Mouse (Mus musculus) left cerebral cortex, postnatal 14 days (tissue): Measurements from ENCODE around the gene Slc28a3. TPM values are rescaled to one million over a fixed set of nuclear protein-coding genes. Genes with fewer than 3 reads are reported as not detected.

Experiments
- DNase-seq, 2 experiments: peaks; one replicate each; pipeline ENCODE4 v3.0.0; 2021 to 2022; ENCODE audit warnings: low spot score in 2 of 2, mixed read lengths in 1 of 2
- intact Hi-C: fragments of 180-260 bp; cut with DNase I; formaldehyde crosslinking; loops from one replicate; pipeline ENCODE4 v1.15.1; 2025
- total RNA-seq, 2 experiments: library from RNA; stranded (reverse); gene quantifications; 2 replicates each; pipeline ENCODE4 v1.2.3; 2021

The Slc28a3 gene
- total RNA-seq, 2 experiments from 2014 or later, result 0.15 to 0.21 TPM

DNA sequence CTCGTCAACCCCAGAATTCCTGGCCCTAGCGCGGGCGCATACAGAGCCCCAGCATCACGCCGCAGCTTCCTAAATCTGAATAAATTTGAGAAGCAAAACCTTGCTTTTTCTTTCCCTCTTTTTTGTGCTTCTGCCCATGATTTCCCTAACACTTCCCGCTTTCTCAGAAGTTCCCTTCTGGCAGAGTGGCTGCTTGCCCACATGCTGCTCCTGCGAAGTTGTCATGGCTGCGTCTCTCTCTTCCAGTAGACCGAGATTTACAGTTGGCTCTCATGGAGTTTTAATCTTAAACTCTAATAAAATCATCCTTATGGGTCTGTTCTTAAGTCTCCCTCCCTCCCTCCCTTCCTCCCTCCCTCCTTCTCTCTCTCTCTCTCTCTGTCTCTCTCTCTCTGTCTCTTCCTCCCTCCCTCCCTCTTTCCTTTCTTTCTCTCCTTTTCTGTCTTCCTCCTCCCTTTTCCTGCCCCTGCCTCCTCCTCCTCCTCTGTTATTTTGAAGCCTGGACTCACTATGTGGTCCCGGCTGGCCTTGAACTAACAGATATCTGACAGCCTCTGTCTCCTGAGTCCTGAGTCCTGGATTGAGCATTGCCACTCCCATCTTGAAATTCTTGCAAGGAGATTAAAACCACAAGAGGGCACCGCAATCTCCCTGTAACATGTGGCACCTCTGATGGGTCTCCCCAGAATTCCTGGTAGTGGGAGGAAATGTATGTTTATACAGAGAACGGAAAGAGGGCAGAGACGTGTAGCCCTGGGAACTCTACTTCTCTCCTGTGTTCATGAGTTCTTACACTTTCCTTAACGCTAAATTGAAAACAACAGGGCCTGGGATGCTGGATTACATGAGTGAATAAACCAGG is 21.8 kb downstream of the Slc28a3 start:
- intact Hi-C loops, result loop anchor here (2.0 to 5.0 kb wide), 4 partner anchors 42 to 432 kb away; partner anchors contain the start of genes Hnrnpk, Idnk and Rmi1
- peak; percentile 61 to 66 for DNase-seq

DNA sequence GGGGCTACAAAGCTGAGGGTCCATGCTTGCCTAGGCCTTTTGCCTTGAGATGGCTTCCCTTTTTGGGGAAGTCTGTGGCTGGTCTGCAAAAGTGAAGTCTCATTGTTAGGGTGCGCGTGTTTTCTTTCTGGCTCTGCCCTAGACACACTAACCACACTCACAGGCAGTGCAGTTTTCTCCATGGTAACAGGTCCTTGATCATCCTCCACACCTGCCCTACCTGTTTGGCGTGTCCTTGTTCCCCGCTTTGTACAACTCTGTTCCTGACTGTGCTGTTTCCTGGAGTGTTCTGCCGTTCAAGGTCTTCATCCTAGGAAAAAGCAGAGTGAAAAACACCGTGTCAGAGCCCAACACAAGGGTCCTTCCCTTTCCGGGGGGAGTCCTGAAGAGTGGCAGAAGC is 22.7 kb downstream of the Slc28a3 start:
- intact Hi-C loops, result loop anchor here (2.0 to 5.0 kb wide), 4 partner anchors 41 to 431 kb away; partner anchors contain the start of genes Hnrnpk, Idnk and Rmi1
- no peak for DNase-seq

DNA sequence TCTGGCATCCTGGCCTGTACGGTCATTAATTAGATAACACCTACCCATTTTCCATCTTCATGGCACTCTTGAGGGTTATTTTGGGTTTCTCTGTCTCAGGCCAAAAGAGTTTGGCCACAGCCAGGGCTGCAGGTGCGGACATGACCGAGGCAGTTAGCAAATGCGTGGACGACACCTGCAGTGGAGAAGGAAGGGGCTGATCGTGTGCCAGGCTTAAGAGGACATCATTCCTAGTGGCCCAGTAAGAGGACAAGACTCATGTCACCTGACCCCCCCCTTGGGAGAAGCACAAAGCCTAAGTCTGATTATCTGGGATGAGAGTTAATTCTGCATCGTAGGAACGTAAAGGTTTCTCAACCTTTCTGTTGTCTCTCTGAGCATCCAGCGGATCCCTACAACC is 44.5 kb downstream of the Slc28a3 start:
- DNase-seq, result no peak
- intact Hi-C loops, result no loop called here

DNA sequence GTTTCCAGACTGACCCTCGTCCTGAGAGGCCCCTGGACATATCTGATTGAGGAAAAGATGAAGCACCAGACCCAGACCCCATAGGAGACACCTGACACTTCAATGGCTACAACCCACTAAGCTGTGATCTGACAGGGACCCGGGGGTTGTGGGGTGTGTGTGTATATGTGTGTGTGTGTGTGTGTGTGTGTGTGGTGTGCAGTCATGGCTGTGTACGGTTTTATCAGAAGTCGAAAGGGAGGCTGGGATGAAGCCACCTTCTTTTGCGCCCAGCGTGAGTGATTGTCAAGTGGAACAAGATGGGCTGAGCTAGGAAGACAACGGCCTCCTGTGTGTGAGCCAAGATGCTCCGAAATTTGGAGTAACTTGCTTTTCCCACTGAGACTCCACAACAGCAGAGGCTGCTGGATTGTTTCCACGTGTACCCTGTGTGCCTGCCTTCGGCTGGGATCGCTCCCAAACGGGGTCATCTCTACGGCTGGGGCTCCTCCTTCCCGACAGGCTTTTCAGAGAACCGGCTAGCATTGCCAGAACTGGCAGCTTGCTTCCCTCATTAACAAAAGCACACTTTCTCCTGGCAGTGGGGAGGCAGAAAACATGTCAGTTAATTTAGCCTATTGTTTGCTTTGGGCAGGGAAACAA is 50.1 kb downstream of the Slc28a3 start:
- intact Hi-C loops, result no loop called here
- peak; percentile 69 to 87 for DNase-seq

DNA sequence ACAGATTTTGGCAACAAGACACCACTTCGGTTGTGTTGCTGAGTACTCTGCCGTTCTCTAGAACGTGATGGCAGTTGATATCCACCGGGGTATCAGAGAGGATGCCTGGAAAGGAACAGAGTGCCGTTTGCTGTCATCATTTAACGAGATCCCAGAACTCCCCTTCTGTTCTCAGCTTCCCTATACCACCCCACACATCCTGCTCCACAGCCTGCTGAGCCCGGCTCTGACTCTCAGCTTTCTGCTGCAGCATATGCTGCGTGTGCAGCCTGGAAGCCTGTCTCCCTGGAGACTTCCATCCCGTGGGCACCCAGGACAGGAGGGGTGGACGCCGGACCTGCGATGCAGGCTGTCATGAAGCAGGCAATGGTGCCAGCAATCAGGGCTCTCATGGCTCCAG is 52.5 kb downstream of the Slc28a3 start:
- intact Hi-C loops, result no loop called here
- peak; percentile 42 to 65 for DNase-seq

DNA sequence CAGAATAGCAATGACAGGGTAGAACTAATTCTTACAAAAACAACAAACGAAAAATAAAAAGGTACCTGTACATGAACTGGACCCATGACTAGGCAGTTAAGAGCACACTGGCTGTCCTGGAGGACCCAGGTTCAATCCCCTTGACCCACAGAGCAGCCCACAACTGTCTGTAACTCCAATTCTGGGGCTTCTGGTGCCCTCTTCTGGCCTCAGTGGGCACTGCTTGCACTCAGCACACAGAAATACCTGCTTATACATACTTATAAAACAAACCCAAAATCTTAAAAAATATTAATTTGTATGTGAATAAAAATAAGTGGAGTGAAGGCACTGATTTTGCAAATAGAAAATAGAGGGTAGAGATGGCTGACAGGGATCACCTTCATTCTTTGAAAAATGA is 54.7 kb downstream of the Slc28a3 start:
- intact Hi-C loops, result no loop called here
- DNase-seq, result no peak

DNA sequence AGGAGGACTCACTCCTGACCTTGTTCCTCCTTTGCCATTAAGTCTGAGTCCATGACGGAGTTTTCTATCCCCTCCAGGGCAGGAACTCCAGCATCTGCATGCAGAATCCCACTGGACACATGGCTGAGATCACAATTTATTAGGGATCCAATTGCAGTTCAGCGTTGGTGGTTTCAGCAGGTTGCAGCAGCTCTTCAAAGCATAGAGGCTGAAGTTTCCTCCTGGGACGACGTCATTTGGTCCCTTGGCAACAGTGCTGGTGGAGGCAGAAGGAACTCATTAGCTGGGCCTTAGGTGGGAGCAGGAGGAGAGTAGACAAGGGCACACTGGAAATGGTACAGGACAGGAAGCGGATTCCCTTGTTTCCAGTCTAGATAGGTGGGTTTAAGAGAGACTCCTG is 55.1 kb downstream of the Slc28a3 start:
- no peak for DNase-seq
- intact Hi-C loops, result no loop called here

DNA sequence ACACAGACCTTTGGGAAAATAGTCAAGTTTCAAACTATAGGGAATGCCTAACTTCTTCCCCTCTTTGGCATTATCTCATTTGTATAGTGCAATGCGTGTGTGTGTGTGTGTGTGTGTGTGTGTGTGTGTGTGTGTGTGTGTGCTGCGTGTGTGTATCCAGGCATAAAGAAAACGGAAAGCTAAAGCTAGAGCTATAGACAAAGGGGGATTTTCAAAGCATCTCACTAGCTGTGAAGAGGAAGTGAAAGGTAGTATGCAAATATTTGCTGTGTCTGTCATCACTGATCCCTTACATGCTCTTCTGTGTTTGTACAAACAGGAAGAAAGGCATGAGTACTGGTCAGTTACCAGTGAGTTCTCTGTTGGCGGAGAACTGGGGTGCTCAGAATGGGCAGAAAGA is 58.8 kb downstream of the Slc28a3 start:
- no peak for DNase-seq
- intact Hi-C loops, result no loop called here

DNA sequence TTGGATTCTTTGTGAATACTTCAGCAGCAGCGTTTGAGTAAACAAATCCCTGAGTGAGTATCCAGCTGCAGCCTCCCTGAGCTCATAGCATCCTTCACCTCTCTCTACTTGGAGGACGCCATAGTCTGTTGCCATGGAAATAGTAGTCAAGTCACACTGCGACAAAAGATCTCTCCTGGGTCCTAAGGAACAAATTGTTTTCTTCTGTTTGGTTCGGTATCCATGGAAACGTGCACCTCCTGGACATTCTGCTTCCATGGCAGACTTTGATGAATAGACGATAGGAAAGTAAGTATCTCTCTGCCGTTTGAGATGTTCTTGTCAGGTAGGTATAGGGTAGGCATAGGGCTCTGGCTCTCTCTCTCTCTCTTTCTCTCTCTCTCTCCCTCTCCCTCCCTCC is 63.1 kb downstream of the Slc28a3 start:
- DNase-seq, result peak; percentile 40 to 87
- intact Hi-C loops, result loop anchor here (5.0 kb wide), 2 partner anchors 40 to 245 kb away; no protein-coding TSS in a partner anchor

DNA sequence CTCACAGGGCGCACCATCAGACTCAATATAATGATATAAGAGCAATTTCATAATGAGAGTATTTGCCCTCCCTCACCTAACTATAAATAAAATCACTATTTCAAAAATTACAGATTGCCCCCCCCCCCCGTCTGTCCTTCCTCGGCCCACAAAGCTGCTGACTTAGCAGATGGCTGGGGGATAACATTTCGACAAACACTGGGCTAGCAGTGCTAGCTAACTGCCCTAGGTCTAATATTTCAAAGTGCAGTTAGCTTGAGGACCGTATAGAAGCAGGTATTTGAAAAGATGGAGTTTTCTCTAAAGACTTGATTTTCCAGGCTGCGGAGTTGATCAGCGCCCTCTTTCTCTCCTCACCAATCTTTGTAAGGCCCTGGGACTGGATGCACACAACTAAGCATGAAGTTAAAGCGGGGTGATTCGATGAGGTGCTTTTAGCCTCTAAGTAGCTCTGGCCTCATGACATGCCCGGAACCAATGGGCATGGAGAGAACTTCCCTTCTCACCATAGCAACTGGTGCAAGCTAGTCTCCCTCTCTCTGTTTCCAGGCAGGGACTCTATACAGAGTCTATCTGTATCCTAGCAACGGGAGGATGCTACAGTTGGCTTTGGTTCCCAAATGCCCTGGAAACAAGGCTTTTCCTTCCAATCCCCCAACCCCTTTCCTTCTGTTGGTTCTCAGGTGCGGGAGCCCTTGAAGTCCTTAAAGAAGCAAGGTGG is 66.8 kb downstream of the Slc28a3 start:
- intact Hi-C loops, result loop anchor here (2.0 to 5.0 kb wide), 3 partner anchors 142 to 255 kb away; partner anchors contain the start of genes 2210016F16Rik, Hnrnpk and Rmi1
- peak; percentile 71 to 91 for DNase-seq

DNA sequence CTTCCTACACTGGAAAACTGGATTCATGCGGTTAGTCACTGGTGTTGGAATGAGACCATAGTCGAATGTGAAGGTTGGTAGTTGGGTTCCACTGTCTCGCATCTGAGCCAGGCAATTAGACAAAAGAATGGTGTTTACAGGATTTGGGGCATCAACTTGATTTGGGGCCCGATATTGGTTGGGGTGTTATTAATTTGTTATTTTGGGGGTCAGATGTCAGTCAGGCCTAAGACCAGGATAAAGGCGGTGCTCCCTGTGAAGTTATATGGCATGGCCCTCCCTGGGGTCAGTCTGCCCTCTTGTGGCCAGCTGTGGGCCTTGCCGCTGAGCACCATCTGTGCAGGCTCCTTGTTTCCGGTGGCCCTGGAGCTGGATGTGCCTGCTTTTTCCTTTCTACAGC is 67.6 kb downstream of the Slc28a3 start:
- intact Hi-C loops, result loop anchor here (2.0 to 5.0 kb wide), 3 partner anchors 141 to 254 kb away; partner anchors contain the start of genes 2210016F16Rik, Hnrnpk and Rmi1
- peak; percentile 72 to 80 for DNase-seq

DNA sequence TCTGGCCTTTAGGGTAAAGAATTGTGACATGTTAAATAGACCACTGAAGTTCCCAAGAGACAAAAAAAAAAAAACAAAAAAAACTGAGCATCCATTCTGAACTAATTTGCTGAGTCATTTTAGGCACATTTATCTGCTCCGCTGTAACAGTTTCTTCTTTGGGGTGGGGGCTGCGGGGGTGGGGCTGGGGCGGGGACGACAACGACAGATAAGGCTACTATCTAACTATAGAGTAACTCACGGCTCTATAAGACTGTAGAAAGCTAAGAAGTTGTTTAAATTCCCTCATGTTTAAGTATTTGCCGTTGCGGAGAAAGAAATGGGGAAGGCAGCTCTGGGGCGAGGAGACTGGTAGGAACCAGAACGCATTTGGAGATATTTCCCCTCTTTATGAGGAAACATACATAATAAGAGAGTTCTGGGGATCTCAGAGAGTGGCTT is 68.1 kb downstream of the Slc28a3 start:
- intact Hi-C loops, result loop anchor here (2.0 to 5.0 kb wide), 3 partner anchors 140 to 254 kb away; partner anchors contain the start of genes 2210016F16Rik, Hnrnpk and Rmi1
- DNase-seq, result no peak

DNA sequence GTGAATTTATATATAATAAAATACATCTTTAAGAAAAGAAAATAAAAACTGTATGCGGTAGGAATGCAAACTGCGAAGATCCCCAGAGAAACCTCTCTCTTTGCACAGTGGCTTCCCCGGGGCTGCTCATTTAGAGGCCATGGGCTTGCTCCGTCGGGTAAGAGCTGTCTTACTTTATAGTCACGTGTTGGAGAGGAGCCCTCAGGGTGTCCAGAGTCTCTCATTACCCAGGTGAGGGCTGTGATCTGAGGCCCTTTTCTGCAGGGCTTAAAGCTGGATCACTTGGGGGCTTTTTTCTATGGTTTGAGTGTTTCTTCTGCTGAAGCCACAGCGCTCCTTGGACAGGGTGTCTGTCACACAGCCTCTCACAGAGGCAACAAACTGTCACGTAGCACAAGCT is 68.5 kb downstream of the Slc28a3 start:
- DNase-seq, result no peak
- intact Hi-C loops, result loop anchor here (2.0 to 5.0 kb wide), 3 partner anchors 140 to 253 kb away; partner anchors contain the start of genes 2210016F16Rik, Hnrnpk and Rmi1

DNA sequence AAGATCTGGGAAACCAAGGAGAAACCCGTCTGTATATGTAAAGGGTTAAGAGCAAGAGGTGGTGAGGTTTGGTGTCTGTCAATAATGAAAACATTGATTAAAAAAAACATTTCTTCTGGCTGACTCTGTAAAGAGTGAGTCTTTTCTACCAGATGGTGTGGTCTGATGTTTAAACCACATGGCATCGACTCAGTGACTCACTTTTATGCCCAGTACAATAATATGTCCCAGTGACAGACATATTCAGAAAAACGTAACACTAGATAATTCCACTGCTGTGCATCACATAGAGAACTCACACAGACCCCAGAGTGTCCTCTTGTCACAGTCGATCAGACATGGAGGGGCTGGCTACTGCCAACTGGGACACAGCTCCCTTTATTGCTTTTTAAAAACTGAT is 69.1 kb downstream of the Slc28a3 start:
- intact Hi-C loops, result loop anchor here (2.0 to 5.0 kb wide), 3 partner anchors 139 to 253 kb away; partner anchors contain the start of genes 2210016F16Rik, Hnrnpk and Rmi1
- no peak for DNase-seq

DNA sequence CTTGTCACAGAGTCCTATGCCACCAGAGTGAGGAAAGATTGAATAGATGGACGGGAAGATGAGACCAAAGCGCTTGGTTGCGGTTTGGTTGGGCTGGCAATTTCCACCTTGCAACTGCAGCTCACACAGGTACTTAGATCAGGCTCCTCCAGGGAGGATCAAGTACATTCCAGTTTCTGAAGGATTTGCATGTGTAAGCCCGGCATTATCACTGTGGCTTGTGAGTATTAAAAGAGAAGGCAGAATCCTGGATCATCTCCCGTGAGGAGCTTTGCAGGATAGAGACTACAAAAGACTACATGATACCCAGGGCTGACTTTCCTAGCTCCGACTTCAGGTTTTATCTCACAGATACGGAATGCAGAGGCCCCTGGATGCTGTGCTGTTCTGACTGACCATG is 71.7 kb downstream of the Slc28a3 start:
- intact Hi-C loops, result no loop called here

DNA sequence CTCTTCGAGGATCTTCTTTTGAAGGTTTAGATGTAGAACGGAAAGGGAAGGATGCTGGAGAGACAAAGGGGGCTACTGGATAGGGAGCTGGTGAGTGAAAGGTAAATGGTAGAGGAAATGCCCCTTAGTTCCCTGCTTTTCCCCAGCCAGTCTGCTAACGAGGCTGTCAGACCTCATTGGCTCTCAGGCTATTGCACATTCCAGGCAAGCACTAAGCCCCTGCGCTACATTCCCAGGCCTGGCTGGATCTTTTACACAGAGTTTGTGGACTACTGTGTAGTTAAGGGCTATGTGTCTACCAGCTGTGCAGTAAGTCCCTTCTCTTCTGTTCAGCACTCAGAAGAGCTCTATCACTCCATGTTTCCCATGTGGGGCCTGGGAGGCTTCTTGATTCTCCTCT is 72.3 kb downstream of the Slc28a3 start:
- DNase-seq, result no peak
- intact Hi-C loops, result no loop called here

More for the DNA sequence above, 71.7 kb downstream of the Slc28a3 start:
- no peak for DNase-seq

DNA sequence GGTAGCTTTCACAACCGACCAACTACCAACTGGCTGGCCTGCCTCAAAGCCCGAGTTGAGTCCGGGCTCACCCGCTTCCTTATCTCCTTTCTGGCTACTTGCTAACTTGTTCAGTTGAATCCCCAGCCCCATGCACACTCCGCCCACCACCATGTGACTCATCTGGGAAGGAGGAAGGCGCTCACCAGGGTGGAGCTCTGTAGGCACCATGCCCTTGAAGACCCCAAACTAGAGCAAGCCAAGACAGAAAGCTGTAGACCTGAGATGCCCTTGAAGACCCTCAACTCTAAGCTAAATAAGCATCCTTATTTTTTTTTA is 72.8 kb downstream of the Slc28a3 start:
- DNase-seq, result no peak
- intact Hi-C loops, result no loop called here

DNA sequence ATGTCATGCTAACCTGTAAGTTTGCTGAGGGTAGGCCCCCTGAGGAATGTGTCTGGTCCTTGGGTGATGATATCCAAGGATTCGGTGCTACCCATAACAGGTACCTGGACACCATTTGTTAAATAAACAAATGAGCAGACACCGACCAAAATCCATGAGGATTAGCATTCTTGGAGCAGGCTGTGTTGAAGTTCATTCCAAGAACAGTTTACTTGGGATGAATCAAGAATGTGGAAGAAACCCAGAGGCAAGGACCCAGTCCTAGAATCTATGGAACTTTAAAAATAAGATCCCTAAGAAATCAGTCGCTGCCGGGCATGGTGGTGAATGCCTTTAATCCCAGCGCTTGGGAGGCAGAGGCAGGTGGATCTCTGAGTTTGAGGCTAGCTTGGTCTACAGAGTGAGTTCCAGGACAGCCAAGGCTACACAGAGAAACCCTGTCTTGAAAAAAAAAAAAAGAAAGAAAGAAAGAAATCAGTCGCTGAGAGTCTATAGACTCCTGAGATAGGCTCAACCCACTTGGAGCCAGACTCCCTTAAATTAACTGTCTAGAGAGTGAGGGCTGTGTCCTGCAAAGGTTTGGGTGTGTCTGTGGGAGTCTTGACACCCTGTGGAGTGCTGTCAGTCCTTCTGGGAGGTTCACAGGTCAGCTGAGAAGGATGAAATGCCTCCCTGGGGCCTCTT is 73.3 kb downstream of the Slc28a3 start:
- intact Hi-C loops, result no loop called here
- DNase-seq, result no peak
